Mouse (Mus musculus) neural tube, embryonic 14.5 days (tissue): ENCODE results near the gene Gspt2. TPM values are rescaled to one million over a fixed set of nuclear protein-coding genes. Genes with fewer than 3 reads are reported as not detected.

Experiments
- polyA plus RNA-seq: library from polyadenylated mRNA; unstranded; fragments of >200 nt; fragmentation: Nextera tagmentation; extraction: Ambion mirVana; gene quantifications from 2 replicates; pipeline ENCODE4 v1.2.1, GENCODE M21; 2014

The Gspt2 gene
- polyA plus RNA-seq, 1 experiment from 2014 or later = 22.3 TPM

Other genes starting within 250 kb of the Gspt2 start
- 1,148 and 1,177 TPM in 2 replicates for gene Maged1, start 93.9 kb upstream of the Gspt2 start, polyA plus RNA-seq
- gene Zxdb, start 88.5 kb downstream of the Gspt2 start, polyA plus RNA-seq = 3.3 and 3.8 TPM in 2 replicates